Comparison of ENCODE assay signal across 30 mouse cellular contexts in the genomic region with DNA sequence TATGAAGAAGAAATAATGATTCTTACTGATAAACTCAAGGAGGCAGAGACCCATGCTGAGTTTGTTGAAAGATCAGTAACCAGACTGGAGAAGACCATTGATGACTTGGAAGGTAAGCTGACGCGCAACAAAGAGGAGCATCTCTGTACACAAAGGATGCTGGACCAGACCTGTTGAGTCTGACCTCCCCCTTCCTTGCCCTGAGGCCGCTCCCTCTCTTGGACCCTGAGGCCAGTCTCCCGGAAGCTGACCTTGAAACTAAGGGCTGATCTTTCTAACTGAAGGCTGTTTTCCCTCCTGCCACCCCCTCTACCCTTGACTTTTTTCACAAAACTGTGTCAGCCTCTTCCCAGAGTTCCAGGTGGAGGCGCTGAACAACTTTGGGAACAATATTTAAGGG. TPM values are rescaled to one million over a fixed set of nuclear protein-coding genes. Genes with fewer than 3 reads are reported as not detected.
"Had no signal": no experiment of that assay in that cellular context is flagged by ENCODE, and none has a peak within 500 bp of the region (broad histone marks: within the 10 kb centered on the region; RNA-seq: fewer than 3 reads in every experiment).

No protein-coding gene starts in this region.

- DNase-seq: cerebellum, adult 9-11 months; cerebellum, postnatal 10 days; cerebellum, postnatal 14 days; cerebellum, postnatal 25 days; cerebellum, postnatal 36 days; embryo, embryonic 11 days; forebrain, postnatal 0 days; gastrocnemius, adult 2 months; gastrocnemius, postnatal 10 days; gastrocnemius, postnatal 14 days; gastrocnemius, postnatal 25 days; gastrocnemius, postnatal 36 days; heart, adult 11 months; heart, adult 18-20 months; heart, adult 2 months had no signal

- H3K9me3 ChIP-seq: embryonic facial prominence, embryonic 10.5 days; embryonic facial prominence, embryonic 12.5 days; embryonic facial prominence, embryonic 13.5 days; embryonic facial prominence, embryonic 15.5 days; forebrain, embryonic 10.5 days; forebrain, embryonic 12.5 days; forebrain, embryonic 13.5 days; forebrain, embryonic 15.5 days; heart, embryonic 10.5 days had no signal

- H3K27ac ChIP-seq: embryonic facial prominence, embryonic 10.5 days; embryonic facial prominence, embryonic 12.5 days; embryonic facial prominence, embryonic 13.5 days; embryonic facial prominence, embryonic 15.5 days; forebrain, embryonic 10.5 days; forebrain, embryonic 12.5 days; forebrain, embryonic 13.5 days; forebrain, embryonic 15.5 days; gastrocnemius, adult 2 months; heart, adult 2 months; heart, embryonic 10.5 days had no signal

- ATAC-seq: forebrain, embryonic 13.5 days; forebrain, embryonic 15.5 days; forebrain, embryonic 16.5 days; forebrain, postnatal 0 days had no signal

- H3K9ac ChIP-seq: embryonic facial prominence, embryonic 12.5 days; embryonic facial prominence, embryonic 13.5 days; embryonic facial prominence, embryonic 15.5 days; forebrain, embryonic 12.5 days; forebrain, embryonic 13.5 days; forebrain, embryonic 15.5 days; forebrain, postnatal 0 days had no signal

- H3K27me3 ChIP-seq: embryonic facial prominence, embryonic 12.5 days; embryonic facial prominence, embryonic 13.5 days; embryonic facial prominence, embryonic 15.5 days; forebrain, embryonic 12.5 days; forebrain, embryonic 13.5 days; forebrain, embryonic 15.5 days had no signal

- H3K36me3 ChIP-seq: embryonic facial prominence, embryonic 10.5 days; embryonic facial prominence, embryonic 12.5 days; embryonic facial prominence, embryonic 13.5 days; embryonic facial prominence, embryonic 15.5 days; forebrain, embryonic 10.5 days; forebrain, embryonic 12.5 days; forebrain, embryonic 15.5 days; heart, embryonic 10.5 days had no signal

- H3K4me2 ChIP-seq: embryonic facial prominence, embryonic 12.5 days; embryonic facial prominence, embryonic 13.5 days; embryonic facial prominence, embryonic 15.5 days; forebrain, embryonic 12.5 days; forebrain, embryonic 13.5 days; forebrain, embryonic 15.5 days; heart, embryonic 11.5 days had no signal

- H3K4me3 ChIP-seq: embryonic facial prominence, embryonic 10.5 days; embryonic facial prominence, embryonic 12.5 days; embryonic facial prominence, embryonic 13.5 days; embryonic facial prominence, embryonic 15.5 days; erythroblast, embryonic 14.5 days; forebrain, embryonic 10.5 days; forebrain, embryonic 12.5 days; forebrain, embryonic 13.5 days; forebrain, embryonic 15.5 days; gastrocnemius, adult 2 months; heart, adult 2 months; heart, embryonic 10.5 days had no signal

- H3K4me1 ChIP-seq: embryonic facial prominence, embryonic 10.5 days; embryonic facial prominence, embryonic 12.5 days; embryonic facial prominence, embryonic 13.5 days; embryonic facial prominence, embryonic 15.5 days; forebrain, embryonic 10.5 days; forebrain, embryonic 12.5 days; forebrain, embryonic 13.5 days; forebrain, embryonic 15.5 days; heart, embryonic 10.5 days had no signal

RNA-seq across cellular contexts. Expression of a gene that starts 43.5 kb away (rescaled TPM):
- polyA plus RNA-seq: embryonic facial prominence, embryonic 11.5 days; embryonic facial prominence, embryonic 12.5 days; embryonic facial prominence, embryonic 15.5 days; erythroblast, embryonic 14.5 days; forebrain, postnatal 0 days; frontal cortex, adult 2 months; gonadal fat pad, adult 2 months; heart, adult 2 months had no signal
